Mouse (Mus musculus) C2C12 (cell line): ENCODE measurements around the gene 2310007B03Rik.

ENCODE experiments used
- CEBPB ChIP-seq: IDR thresholded peaks from one replicate; pipeline ENCODE4 v1.6.1; 2011; ENCODE audit warnings: low read depth, mild to moderate bottlenecking, control low read depth, moderate library complexity
- CTCF ChIP-seq: IDR thresholded peaks from one replicate; pipeline ENCODE4 v1.5.1; 2011; ENCODE audit not compliant: control insufficient read depth, insufficient read depth, insufficient read length
- FOSL1 ChIP-seq: IDR thresholded peaks from one replicate; pipeline ENCODE4 v1.8.0; 2011; ENCODE audit warnings: mild to moderate bottlenecking, low read length; ENCODE audit not compliant: poor library complexity, insufficient read depth, severe bottlenecking

DNA sequence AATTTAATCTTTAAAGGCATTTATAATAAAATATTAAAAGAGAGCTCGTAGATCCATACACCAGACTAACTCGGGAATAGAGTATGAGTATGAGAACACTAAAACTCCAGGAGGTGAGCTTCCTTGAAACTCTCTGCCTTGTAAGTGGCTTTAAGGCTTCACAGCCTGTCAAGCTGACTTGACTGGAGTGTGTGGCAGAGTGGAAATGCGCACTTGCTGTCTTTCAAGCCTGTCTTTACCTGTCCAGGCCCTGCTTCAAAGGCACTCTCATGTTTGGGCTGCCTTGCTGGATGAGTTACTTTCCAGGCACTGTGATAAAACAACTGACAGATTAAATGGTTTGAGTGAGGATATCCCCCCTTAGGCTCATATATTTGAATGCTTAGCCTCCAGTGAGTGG lies 37.2 kb upstream of the 2310007B03Rik start:
- TF ChIP-seq CTCF (no peak), CEBPB (no peak), FOSL1 (no peak)
